ENCODE assay signal across 11 mouse cellular contexts in genomic region chr11:97566551-97566950, GRCm38 (mm10). TPM values are rescaled to one million over a fixed set of nuclear protein-coding genes. Genes with fewer than 3 reads are reported as not detected.
A peak's percentile ranks its signal among the peaks of the same experiment; 100 is the strongest.
DNase-seq lines count a peak whose midpoint lies in the region; ATAC-seq lines count a peak whose summit lies in the region.
"Had no signal": no experiment of that assay in that cellular context is flagged by ENCODE, and none has a peak within 500 bp of the region (broad histone marks: within the 10 kb centered on the region; RNA-seq: fewer than 3 reads in every experiment).

No protein-coding gene starts in this region.

- no peaks in the 10 kb centered on the region for H3K9me3 ChIP-seq in intestine, embryonic 16.5 days (ENCODE audit: control insufficient read depth, low read length)
- no peaks in the 10 kb centered on the region for H3K9me3 ChIP-seq in intestine, embryonic 15.5 days
- no peaks in the 10 kb centered on the region for H3K9me3 ChIP-seq in embryonic facial prominence, embryonic 11.5 days (replicated peaks; ENCODE audit: control insufficient read depth, low read length)
- no peaks in the 10 kb centered on the region for H3K9me3 ChIP-seq in hindbrain, embryonic 13.5 days
- no peaks in the 10 kb centered on the region for H3K9me3 ChIP-seq in midbrain, embryonic 10.5 days (replicated peaks)

- peak overlapping the region; percentile 38; the same call in 1 of the 2 replicates for H3K9ac ChIP-seq in intestine, embryonic 16.5 days (ENCODE audit: low read depth, low read length)
- H3K9ac ChIP-seq in intestine, embryonic 15.5 days = no peak overlapping the region
- no peak overlapping the region for H3K9ac ChIP-seq in embryonic facial prominence, embryonic 11.5 days (replicated peaks; ENCODE audit: low read length)
- H3K9ac ChIP-seq in hindbrain, embryonic 13.5 days = peak overlapping the region; percentile 53

- no peak overlapping the region for H3K4me3 ChIP-seq in intestine, embryonic 16.5 days (ENCODE audit: low read length)
- H3K4me3 ChIP-seq in intestine, embryonic 15.5 days (replicated peaks) = no peak overlapping the region
- H3K4me3 ChIP-seq in embryonic facial prominence, embryonic 11.5 days (ENCODE audit: low read depth, low read length) = no peak overlapping the region
- H3K4me3 ChIP-seq in hindbrain, embryonic 13.5 days = no peak overlapping the region
- peak overlapping the region; percentile 33 for H3K4me3 ChIP-seq in midbrain, embryonic 10.5 days

- DNase-seq in embryonic facial prominence, embryonic 11.5 days (ENCODE audit: low spot score) = no peak
- DNase-seq in midbrain, embryonic 10.5 days (ENCODE audit: low spot score) = peak; percentile 33
- no peak for DNase-seq in retina, postnatal 1 day
- DNase-seq in left cerebral cortex, adult 11 months (ENCODE audit: low spot score) = no peak
- DNase-seq: heart, adult 11 months; lung, postnatal 4 days; thymus, postnatal 25 days had no signal

- H3K4me1 ChIP-seq in intestine, embryonic 16.5 days (ENCODE audit: control insufficient read depth, insufficient read depth, low read length) = peaks cover 19% of the 10 kb centered on the region
- peaks cover 24% of the 10 kb centered on the region for H3K4me1 ChIP-seq in intestine, embryonic 15.5 days (replicated peaks)
- H3K4me1 ChIP-seq in embryonic facial prominence, embryonic 11.5 days (ENCODE audit: control insufficient read depth, insufficient read depth, low read length) = peaks cover 11% of the 10 kb centered on the region
- peaks cover 98% of the 10 kb centered on the region for H3K4me1 ChIP-seq in hindbrain, embryonic 13.5 days (replicated peaks)
- H3K4me1 ChIP-seq in midbrain, embryonic 10.5 days = peaks cover 97% of the 10 kb centered on the region

- no peak overlapping the region for H3K4me2 ChIP-seq in intestine, embryonic 16.5 days (ENCODE audit: low read depth, low read length)
- no peak overlapping the region for H3K4me2 ChIP-seq in intestine, embryonic 15.5 days (replicated peaks)
- peak overlapping the region; percentile 0; the same call in 1 of the 2 replicates for H3K4me2 ChIP-seq in embryonic facial prominence, embryonic 11.5 days (ENCODE audit: low read depth, low read length)
- 0 out of 2 replicates have a peak overlapping the region, but pooled peaks have one; percentile 17 for H3K4me2 ChIP-seq in hindbrain, embryonic 13.5 days

- no peaks in the 10 kb centered on the region for H3K36me3 ChIP-seq in intestine, embryonic 16.5 days (ENCODE audit: control insufficient read depth, insufficient read depth, low read length)
- H3K36me3 ChIP-seq in intestine, embryonic 15.5 days = no peaks in the 10 kb centered on the region
- H3K36me3 ChIP-seq in embryonic facial prominence, embryonic 11.5 days (replicated peaks; ENCODE audit: control insufficient read depth, insufficient read depth, low read depth, low read length) = no peaks in the 10 kb centered on the region
- no peaks in the 10 kb centered on the region for H3K36me3 ChIP-seq in hindbrain, embryonic 13.5 days
- H3K36me3 ChIP-seq in midbrain, embryonic 10.5 days = no peaks in the 10 kb centered on the region

- no peak for ATAC-seq in intestine, embryonic 16.5 days
- no peak for ATAC-seq in intestine, embryonic 15.5 days
- ATAC-seq in embryonic facial prominence, embryonic 11.5 days (replicated peaks; ENCODE audit: insufficient number of reproducible peaks, low FRiP score, low TSS enrichment, low read depth) = no peak
- no peak for ATAC-seq in hindbrain, embryonic 13.5 days (ENCODE audit: low FRiP score)
- ATAC-seq: intestine, postnatal 0 days had no signal

- peaks cover 18% of the 10 kb centered on the region for H3K27me3 ChIP-seq in intestine, embryonic 16.5 days (replicated peaks; ENCODE audit: control insufficient read depth, insufficient read depth, low read length)
- H3K27me3 ChIP-seq in intestine, embryonic 15.5 days (replicated peaks) = peaks cover 28% of the 10 kb centered on the region
- H3K27me3 ChIP-seq in embryonic facial prominence, embryonic 11.5 days (ENCODE audit: control insufficient read depth, insufficient read depth, low read length) = peaks cover 20% of the 10 kb centered on the region
- 0 out of 2 replicates have a peak, but pooled peaks cover 5% of the 10 kb centered on the region for H3K27me3 ChIP-seq in hindbrain, embryonic 13.5 days
- peaks cover 100% of the 10 kb centered on the region for H3K27me3 ChIP-seq in midbrain, embryonic 10.5 days (ENCODE audit: low read depth, poor library complexity, severe bottlenecking)

- H3K27ac ChIP-seq in intestine, embryonic 16.5 days (ENCODE audit: low read length) = no peak overlapping the region
- no peak overlapping the region for H3K27ac ChIP-seq in intestine, embryonic 15.5 days
- H3K27ac ChIP-seq in embryonic facial prominence, embryonic 11.5 days (replicated peaks; ENCODE audit: low read depth, low read length) = no peak overlapping the region
- H3K27ac ChIP-seq in hindbrain, embryonic 13.5 days = no peak overlapping the region
- peak overlapping the region; percentile 55; the same call in 1 of the 2 replicates for H3K27ac ChIP-seq in midbrain, embryonic 10.5 days (replicated peaks)

- 9% methylated on average over 13 of the region's 13 CpGs for WGBS in intestine, embryonic 16.5 days
- 5% methylated on average over 13 of the region's 13 CpGs for WGBS in intestine, embryonic 15.5 days
- 0% methylated on average over 13 of the region's 13 CpGs for WGBS in embryonic facial prominence, embryonic 11.5 days
- 5% methylated on average over 12 of the region's 13 CpGs for WGBS in hindbrain, embryonic 13.5 days
- 2% methylated on average over 13 of the region's 13 CpGs for WGBS in midbrain, embryonic 10.5 days

RNA-seq across cellular contexts. Expression of gene Srcin1, which starts 9.4 kb away (rescaled TPM):
- polyA plus RNA-seq in intestine, embryonic 16.5 days (2015; fragmentation: Nextera tagmentation; extraction: Ambion mirVana) = 0.10 and 0.12 TPM in 2 replicates
- 0.24 and 0.25 TPM in 2 replicates for polyA plus RNA-seq in intestine, embryonic 15.5 days (2015; fragmentation: Nextera tagmentation; extraction: Ambion mirVana)
- polyA plus RNA-seq in embryonic facial prominence, embryonic 11.5 days (2014; fragmentation: Nextera tagmentation; extraction: Ambion mirVana) = 0.55 and 0.56 TPM in 2 replicates
- 6.0 and 7.0 TPM in 2 replicates for polyA plus RNA-seq in hindbrain, embryonic 13.5 days (2015; fragmentation: Nextera tagmentation; extraction: Ambion mirVana)
- polyA plus RNA-seq in midbrain, embryonic 10.5 days (2016; fragmentation: Nextera tagmentation; extraction: Ambion mirVana) = 0.89 and 1.6 TPM in 2 replicates

Comparison
In these comparisons a context has a peak if more than half of its experiments do, and no peak if none do; other contexts are left out.
1. H3K9ac ChIP-seq: peak in intestine, embryonic 16.5 days (single experiment) and hindbrain, embryonic 13.5 days (single experiment); none in intestine, embryonic 15.5 days (single experiment) and embryonic facial prominence, embryonic 11.5 days (single experiment).
2. H3K4me2 ChIP-seq: peak in embryonic facial prominence, embryonic 11.5 days (single experiment) and hindbrain, embryonic 13.5 days (single experiment); none in intestine, embryonic 16.5 days (single experiment) and intestine, embryonic 15.5 days (single experiment).